In the genomic region with DNA sequence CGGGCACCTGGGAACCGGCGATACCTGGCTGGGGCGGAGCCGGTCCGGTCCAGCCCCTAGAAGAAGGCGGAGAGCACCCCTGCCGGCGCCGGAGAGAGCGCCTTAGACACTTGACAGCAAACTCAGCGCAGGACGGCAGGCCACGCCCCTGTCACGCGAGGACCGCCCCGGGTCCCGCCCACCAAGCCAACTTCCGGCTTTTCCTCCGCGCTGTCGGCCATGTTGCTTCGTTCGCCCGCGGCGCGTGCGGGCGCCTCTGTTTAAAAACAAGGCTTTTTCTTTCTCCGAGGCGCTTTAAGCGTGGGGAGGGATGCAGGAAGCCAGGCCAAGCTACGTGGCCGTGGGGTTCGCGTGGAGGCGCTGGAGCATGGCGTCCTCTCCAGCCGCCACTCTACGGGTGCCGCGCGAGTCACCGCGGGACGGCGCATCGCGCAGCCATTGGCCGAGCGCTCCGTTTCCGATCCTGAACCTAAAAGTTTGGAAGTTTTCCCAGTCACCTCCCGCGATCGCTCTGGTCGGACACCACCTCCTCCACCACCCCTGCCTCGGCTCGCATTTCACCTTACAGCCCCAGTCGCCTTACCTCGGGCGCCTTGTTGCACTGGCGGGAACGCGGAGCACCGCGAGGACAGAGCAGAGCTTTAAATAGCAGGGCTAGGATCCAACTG, we compare ENCODE assay signal across 8 mouse cellular contexts. TPM values are rescaled to one million over a fixed set of nuclear protein-coding genes. Genes with fewer than 3 reads are reported as not detected.
DNase-seq lines count a peak whose midpoint lies in the region; ATAC-seq and TF ChIP-seq lines count a peak whose summit lies in the region.

A gene (minus strand): TSS at position 124 of the 668 bp plus-strand sequence.

- H3K27ac ChIP-seq in ES-E14 (ENCODE audit: insufficient read depth, low read depth, low read length, poor library complexity, severe bottlenecking), result peak within 1 kb of the TSS; percentile 79
- H3K27ac ChIP-seq in cerebellum, adult 2 months (ENCODE audit: insufficient read depth, low read length), result peak within 1 kb of the TSS; percentile 30; the same call in 1 of the 2 replicates
- H3K27ac ChIP-seq in forebrain, embryonic 16.5 days (ENCODE audit: low read length), result peak within 1 kb of the TSS; percentile 56; the same call in 1 of the 2 replicates
- peak within 1 kb of the TSS; percentile 60; the same call in 1 of the 2 replicates for H3K27ac ChIP-seq in neural tube, embryonic 14.5 days (ENCODE audit: low read depth, low read length)
- H3K27ac ChIP-seq in testis, adult 2 months (ENCODE audit: control insufficient read depth, insufficient read depth, low read depth, low read length), result peak within 1 kb of the TSS; percentile 97

- no peaks in the 10 kb centered on the region for H3K9me3 ChIP-seq in ES-E14 (ENCODE audit: control insufficient read depth, insufficient read depth, low read depth, low read length)
- no peaks in the 10 kb centered on the region for H3K9me3 ChIP-seq in forebrain, embryonic 16.5 days (ENCODE audit: control insufficient read depth, low read length)
- no peaks in the 10 kb centered on the region for H3K9me3 ChIP-seq in neural tube, embryonic 14.5 days (ENCODE audit: control insufficient read depth, low read length)

- peak; percentile 98 for ATAC-seq in forebrain, embryonic 16.5 days
- peak; percentile 98 for ATAC-seq in neural tube, embryonic 14.5 days (ENCODE audit: low read depth)

- H3K4me3 ChIP-seq in ES-E14 (ENCODE audit: insufficient read depth in 1 of 2, low read depth in 1 of 2, low read length in 2 of 2, poor library complexity in 1 of 2, severe bottlenecking in 1 of 2), result peak within 1 kb of the TSS; percentile 80 to 87
- peak within 1 kb of the TSS; percentile 89 for H3K4me3 ChIP-seq in cerebellum, adult 2 months (replicated peaks; ENCODE audit: insufficient read depth, low read depth, low read length)
- peak within 1 kb of the TSS; percentile 89 for H3K4me3 ChIP-seq in forebrain, embryonic 16.5 days (replicated peaks; ENCODE audit: low read length)
- H3K4me3 ChIP-seq in neural tube, embryonic 14.5 days (ENCODE audit: low read depth, low read length), result peak within 1 kb of the TSS; percentile 76
- peak within 1 kb of the TSS; percentile 94 for H3K4me3 ChIP-seq in testis, adult 2 months (ENCODE audit: control insufficient read depth, low read depth, low read length)

- no peaks in the 10 kb centered on the region for H3K36me3 ChIP-seq in ES-E14 (ENCODE audit: control insufficient read depth, insufficient read depth, low read length, poor library complexity, severe bottlenecking)
- no peaks in the 10 kb centered on the region for H3K36me3 ChIP-seq in forebrain, embryonic 16.5 days (ENCODE audit: control insufficient read depth, insufficient read depth)
- no peaks in the 10 kb centered on the region for H3K36me3 ChIP-seq in neural tube, embryonic 14.5 days (ENCODE audit: control insufficient read depth, insufficient read depth, low read length)
- H3K36me3 ChIP-seq in testis, adult 2 months (ENCODE audit: control insufficient read depth, insufficient read depth, low read length), result no peaks in the 10 kb centered on the region

- TF ChIP-seq POLR2A in cerebellum, adult 2 months (IDR thresholded peaks at IDR 0.05; ENCODE audit: borderline replicate concordance, insufficient read depth, low read length), result peak; percentile 66; the same call in 1 of the 2 replicates
- TF ChIP-seq POLR2A in testis, adult 2 months (IDR thresholded peaks at IDR 0.05; ENCODE audit: control insufficient read depth, low read depth, low read length), result peak; percentile 59

- TF ChIP-seq CTCF in cerebellum, adult 2 months (IDR thresholded peaks at IDR 0.05; ENCODE audit: borderline replicate concordance, insufficient read depth, low read depth, low read length), result 0 out of 2 replicates have a peak, but pooled peaks have one; percentile 36
- peak; percentile 3; the same call in 1 of the 2 replicates for TF ChIP-seq CTCF in testis, adult 2 months (IDR thresholded peaks at IDR 0.05; ENCODE audit: control insufficient read depth, insufficient read depth, insufficient replicate concordance, low read depth, low read length)

- H3K4me2 ChIP-seq in forebrain, embryonic 16.5 days (ENCODE audit: low read length), result peak within 1 kb of the TSS; percentile 97
- H3K4me2 ChIP-seq in neural tube, embryonic 14.5 days (ENCODE audit: low read depth, low read length), result peak within 1 kb of the TSS; percentile 92

- H3K4me1 ChIP-seq in ES-E14 (ENCODE audit: control insufficient read depth in 2 of 2, insufficient read depth in 2 of 2, low read length in 2 of 2, poor library complexity in 1 of 2), result no peaks in the 10 kb centered on the region
- no peaks in the 10 kb centered on the region; the same call in 1 of the 2 replicates for H3K4me1 ChIP-seq in cerebellum, adult 2 months (ENCODE audit: control insufficient read depth, insufficient read depth, low read length)
- H3K4me1 ChIP-seq in forebrain, embryonic 16.5 days (replicated peaks; ENCODE audit: control insufficient read depth, insufficient read depth, low read length), result peaks cover 14% of the 10 kb centered on the region
- H3K4me1 ChIP-seq in neural tube, embryonic 14.5 days (ENCODE audit: control insufficient read depth, insufficient read depth, low read length), result 0 out of 2 replicates have a peak, but pooled peaks cover 3% of the 10 kb centered on the region
- H3K4me1 ChIP-seq in testis, adult 2 months (ENCODE audit: control insufficient read depth, insufficient read depth, low read length), result peaks cover 10% of the 10 kb centered on the region

- under 1% methylated on average over 69 of the region's 69 CpGs for WGBS in cerebellum, adult 2 months
- WGBS in forebrain, embryonic 16.5 days, result under 1% methylated on average over 69 of the region's 69 CpGs
- under 1% methylated on average over 68 of the region's 69 CpGs for WGBS in neural tube, embryonic 14.5 days

- intact Hi-C loops in heart, postnatal 25 days (cut with DNase I), result no loop called here

- peak within 1 kb of the TSS; percentile 90 for H3K9ac ChIP-seq in ES-E14 (ENCODE audit: insufficient read depth, low read depth, low read length, poor library complexity, severe bottlenecking)
- peak within 1 kb of the TSS; percentile 65 for H3K9ac ChIP-seq in forebrain, embryonic 16.5 days (replicated peaks; ENCODE audit: low read depth, low read length)
- peak within 1 kb of the TSS; percentile 54 for H3K9ac ChIP-seq in neural tube, embryonic 14.5 days (replicated peaks; ENCODE audit: low read depth, low read length)

- DNase-seq in ES-E14 (ENCODE audit: low read depth, low spot score), result peak; percentile 86
- peak; percentile 94 to 97 for DNase-seq in cerebellum, adult 2 months
- DNase-seq in heart, postnatal 25 days (ENCODE audit: low spot score), result peak; percentile 86
- peak; percentile 90 to 96 for DNase-seq in layer of hippocampus, adult 18-20 months (ENCODE audit: low spot score in 2 of 2)
- DNase-seq in lung, adult 18-20 months, result peak; percentile 95

- in situ Hi-C loops in ES-E14 (cut with MboI; ENCODE audit: low sequenced_read_pairs in 2 of 2, unreplicated experiment in 2 of 2), result loop anchor here in 1 of 2 experiments (5.0 kb wide), 1 partner anchor 38 kb away; no protein-coding TSS in a partner anchor

- H3K27me3 ChIP-seq in cerebellum, adult 2 months (ENCODE audit: control insufficient read depth, insufficient read depth, low read length), result no peaks in the 10 kb centered on the region
- H3K27me3 ChIP-seq in forebrain, embryonic 16.5 days (replicated peaks; ENCODE audit: control insufficient read depth, insufficient read depth, low read length), result peaks cover 26% of the 10 kb centered on the region
- H3K27me3 ChIP-seq in neural tube, embryonic 14.5 days (ENCODE audit: control insufficient read depth, insufficient read depth, low read length), result peaks cover 6% of the 10 kb centered on the region; the same call in 1 of the 2 replicates
- H3K27me3 ChIP-seq in testis, adult 2 months (ENCODE audit: control insufficient read depth, insufficient read depth, low read length), result no peaks in the 10 kb centered on the region

TF ChIP-seq in ES-E14, 5 proteins besides CTCF, POLR2A, EP300 and RAD21:
- TF ChIP-seq ZC3H11A (IDR thresholded peaks at IDR 0.05; ENCODE audit: borderline replicate concordance, low read depth, low read length) (no peak), HCFC1 (IDR thresholded peaks at IDR 0.05; ENCODE audit: borderline replicate concordance, insufficient read depth, low read length) (peak; percentile 58; the same call in 1 of the 2 replicates)

RNA-seq across cellular contexts. Expression of the gene that starts here (rescaled TPM):
- total RNA-seq in ES-E14 (2012; rRNA removed), result 6.6 and 7.0 TPM in 2 replicates
- 3.0 and 3.2 TPM in 2 replicates for polyA plus RNA-seq in cerebellum, adult 2 months (2012; rRNA removed)
- 0.68 and 0.79 TPM in 2 replicates for polyA plus RNA-seq in forebrain, embryonic 16.5 days (2015; fragmentation: Nextera tagmentation; extraction: Ambion mirVana)
- total RNA-seq in heart, postnatal 25 days (2021), result 1 to 10 TPM; 1.2 to 1.5 TPM
- total RNA-seq in layer of hippocampus, adult 18-20 months (2021), result 1 to 10 TPM; 2.7 to 2.9 TPM
- polyA plus RNA-seq in neural tube, embryonic 14.5 days (2014; fragmentation: Nextera tagmentation; extraction: Ambion mirVana), result 0.36 and 0.81 TPM in 2 replicates
- polyA plus RNA-seq in testis, adult 2 months (2012; rRNA removed), result 6.9 and 10.7 TPM in 2 replicates

Comparison
In these comparisons a context has a peak if more than half of its experiments do, and no peak if none do; other contexts are left out.
1. Peak in every context shown above with its lines: DNase-seq, ATAC-seq, H3K4me3 ChIP-seq and H3K27ac ChIP-seq.
2. Peak in ATAC-seq, H3K4me3 ChIP-seq, H3K27ac ChIP-seq, H3K9ac ChIP-seq and H3K4me2 ChIP-seq in forebrain, embryonic 16.5 days; RNA of the gene not detected or under 1 TPM.
3. Peak in ATAC-seq, H3K4me3 ChIP-seq, H3K27ac ChIP-seq, H3K9ac ChIP-seq and H3K4me2 ChIP-seq in neural tube, embryonic 14.5 days; RNA of the gene not detected or under 1 TPM.
4. H3K27ac ChIP-seq: peak in every context shown above with its lines; median percentile 97 in testis, adult 2 months; 79 in ES-E14; 60 in neural tube, embryonic 14.5 days; 56 in forebrain, embryonic 16.5 days; 30 in cerebellum, adult 2 months.